Mouse (Mus musculus) kidney, embryonic 15.5 days (tissue): ENCODE measurements around the gene Atp4b. TPM values are rescaled to one million over a fixed set of nuclear protein-coding genes. Genes with fewer than 3 reads are reported as not detected.
A peak's percentile ranks its signal among the peaks of the same experiment; 100 is the strongest.

Source experiments
- ATAC-seq: fragments of 200-750 bp; cut with Nextera tagmentation; replicated peaks from 2 replicates; pipeline ENCODE4 v1.8.0; 2017; ENCODE audit warnings: moderate TSS enrichment; ENCODE audit not compliant: low FRiP score
- H3K27ac ChIP-seq: fragments of 300-500 bp; sonication (generic); 2 replicates; pipeline ENCODE4 v1.5.1; 2015; ENCODE audit warnings: mild to moderate bottlenecking, inconsistent platforms
- H3K27me3 ChIP-seq: fragments of 300-500 bp; sonication (generic); 2 replicates; pipeline ENCODE4 v1.6.1; 2015; ENCODE audit warnings: inconsistent platforms
- H3K36me3 ChIP-seq: fragments of 300-500 bp; sonication (generic); 2 replicates; pipeline ENCODE4 v1.6.1; 2015; ENCODE audit warnings: inconsistent platforms
- H3K4me1 ChIP-seq: fragments of 300-500 bp; sonication (generic); 2 replicates; pipeline ENCODE4 v1.6.1; 2015; ENCODE audit warnings: inconsistent platforms
- H3K4me2 ChIP-seq: fragments of 300-500 bp; sonication (generic); 2 replicates; pipeline ENCODE4 v1.6.1; 2015; ENCODE audit warnings: moderate library complexity, mild to moderate bottlenecking, inconsistent platforms
- H3K4me3 ChIP-seq: fragments of 300-500 bp; sonication (generic); replicated peaks from 2 replicates; pipeline ENCODE4 v1.5.1; 2015; ENCODE audit warnings: mild to moderate bottlenecking, inconsistent platforms
- H3K9ac ChIP-seq: fragments of 300-500 bp; sonication (generic); 2 replicates; pipeline ENCODE4 v1.6.1; 2015; ENCODE audit warnings: mild to moderate bottlenecking, inconsistent platforms
- H3K9me3 ChIP-seq: fragments of 300-500 bp; sonication (generic); replicated peaks from 2 replicates; pipeline ENCODE4 v1.6.1; 2016; ENCODE audit warnings: inconsistent platforms
- WGBS: fragments of 180-500 bp; shearing (Covaris S2); methylation state at CpG from one replicate; pipeline ENCODE4 v1.1.7; 2015; ENCODE audit warnings: mixed read lengths; 5-methylcytosine and 5-hydroxymethylcytosine counted together
- polyA plus RNA-seq: library from polyadenylated mRNA; unstranded; fragments of >200 nt; fragmentation: Nextera tagmentation; extraction: Ambion mirVana; gene quantifications from 2 replicates; pipeline ENCODE4 v1.2.1, GENCODE M21; 2015

The Atp4b gene
- not detected in 2 replicates for polyA plus RNA-seq

GRCm38 (mm10) chr8:13396725-13397124, at the start of gene Atp4b:
Atp4b (minus strand) TSS chr8:13396825.
- Histone ChIP-seq H3K27ac (no peak within 1 kb of the TSS), H3K4me2 (no peak within 1 kb of the TSS), H3K27me3 (no peaks in the 10 kb centered on the region), H3K4me1 (no peaks in the 10 kb centered on the region), H3K9ac (no peak within 1 kb of the TSS), H3K9me3 (no peaks in the 10 kb centered on the region), H3K36me3 (no peaks in the 10 kb centered on the region), H3K4me3 (no peak within 1 kb of the TSS)
- ATAC-seq: no peak
- 83% methylated on average over 5 of the region's 5 CpGs for WGBS

- Histone ChIP-seq H3K27ac (no peak overlapping the region), H3K9me3 (no peaks in the 10 kb centered on the region), H3K4me3 (no peak overlapping the region), H3K4me2 (no peak overlapping the region), H3K27me3 (peaks cover 6% of the 10 kb centered on the region), H3K9ac (no peak overlapping the region), H3K36me3 (no peaks in the 10 kb centered on the region), H3K4me1 (no peaks in the 10 kb centered on the region)
- no peak for ATAC-seq
- WGBS: 90% methylated on average over 2 of the region's 2 CpGs
These were observed 45.5 kb upstream of the Atp4b start for GRCm38 (mm10) chr8:13442152-13442551.

- no peak for ATAC-seq
- 69% methylated on average over 2 of the region's 2 CpGs for WGBS
- Histone ChIP-seq H3K4me1 (peaks cover 8% of the 10 kb centered on the region), H3K36me3 (no peaks in the 10 kb centered on the region), H3K27ac (no peak overlapping the region), H3K9me3 (no peaks in the 10 kb centered on the region), H3K4me2 (no peak overlapping the region), H3K27me3 (peaks cover 43% of the 10 kb centered on the region), H3K9ac (no peak overlapping the region), H3K4me3 (no peak overlapping the region)
These were observed 40.9 kb upstream of the Atp4b start for GRCm38 (mm10) chr8:13437531-13437930.

- Histone ChIP-seq H3K27me3 (peaks cover 43% of the 10 kb centered on the region), H3K4me3 (no peak overlapping the region), H3K4me2 (peak overlapping the region; percentile 50; the same call in 1 of the 2 replicates), H3K27ac (no peak overlapping the region), H3K9me3 (no peaks in the 10 kb centered on the region), H3K36me3 (no peaks in the 10 kb centered on the region), H3K4me1 (peaks cover 8% of the 10 kb centered on the region), H3K9ac (no peak overlapping the region)
- WGBS: 14% methylated on average over 8 of the region's 8 CpGs
- ATAC-seq: no peak
These were observed 39.4 kb upstream of the Atp4b start for GRCm38 (mm10) chr8:13436052-13436451.

GRCm38 (mm10) chr8:13434889-13435288, 38.3 kb upstream of the Atp4b start, which contains the start of gene Tmem255b:
Tmem255b (plus strand) TSS chr8:13435189.
- ATAC-seq: no peak
- Histone ChIP-seq H3K4me2 (peak within 1 kb of the TSS; percentile 50), H3K4me1 (peaks cover 8% of the 10 kb centered on the region), H3K27me3 (peaks cover 43% of the 10 kb centered on the region), H3K4me3 (peak within 1 kb of the TSS; percentile 15; the same call in 1 of the 2 replicates), H3K9ac (no peak within 1 kb of the TSS), H3K9me3 (no peaks in the 10 kb centered on the region), H3K36me3 (no peaks in the 10 kb centered on the region), H3K27ac (no peak within 1 kb of the TSS)
- WGBS: 19% methylated on average over 10 of the region's 10 CpGs

GRCm38 (mm10) chr8:13433130-13433529, 36.5 kb upstream of the Atp4b start:
- H3K4me1 ChIP-seq: peaks cover 8% of the 10 kb centered on the region
- H3K9me3 ChIP-seq: no peaks in the 10 kb centered on the region
- no peaks in the 10 kb centered on the region for H3K36me3 ChIP-seq
- no peak overlapping the region for H3K4me3 ChIP-seq
- peaks cover 43% of the 10 kb centered on the region for H3K27me3 ChIP-seq
- 74% methylated on average over 5 of the region's 5 CpGs for WGBS
- H3K27ac ChIP-seq: no peak overlapping the region
- H3K4me2 ChIP-seq: no peak overlapping the region
- H3K9ac ChIP-seq: no peak overlapping the region
- ATAC-seq: no peak

- Histone ChIP-seq H3K4me3 (no peak overlapping the region), H3K27me3 (peaks cover 24% of the 10 kb centered on the region), H3K9ac (no peak overlapping the region), H3K4me2 (no peak overlapping the region), H3K9me3 (no peaks in the 10 kb centered on the region), H3K27ac (no peak overlapping the region), H3K4me1 (peaks cover 8% of the 10 kb centered on the region), H3K36me3 (no peaks in the 10 kb centered on the region)
- no peak for ATAC-seq
These were observed 34.2 kb upstream of the Atp4b start for GRCm38 (mm10) chr8:13430866-13431265.

- Histone ChIP-seq H3K4me3 (no peak overlapping the region), H3K4me2 (no peak overlapping the region), H3K36me3 (no peaks in the 10 kb centered on the region), H3K4me1 (peaks cover 7% of the 10 kb centered on the region), H3K9me3 (no peaks in the 10 kb centered on the region), H3K27ac (no peak overlapping the region), H3K9ac (no peak overlapping the region), H3K27me3 (peaks cover 20% of the 10 kb centered on the region)
- no peak for ATAC-seq
- 81% methylated on average over 7 of the region's 7 CpGs for WGBS
These were observed 33.8 kb upstream of the Atp4b start for GRCm38 (mm10) chr8:13430412-13430811.

GRCm38 (mm10) chr8:13428156-13428555, 31.5 kb upstream of the Atp4b start:
- no peaks in the 10 kb centered on the region for H3K27me3 ChIP-seq
- H3K4me3 ChIP-seq: no peak overlapping the region
- no peaks in the 10 kb centered on the region for H3K9me3 ChIP-seq
- 74% methylated on average over 9 of the region's 9 CpGs for WGBS
- no peak overlapping the region for H3K27ac ChIP-seq
- H3K9ac ChIP-seq: no peak overlapping the region
- no peaks in the 10 kb centered on the region for H3K36me3 ChIP-seq
- H3K4me1 ChIP-seq: no peaks in the 10 kb centered on the region
- ATAC-seq: no peak
- H3K4me2 ChIP-seq: no peak overlapping the region

GRCm38 (mm10) chr8:13427351-13427750, 30.7 kb upstream of the Atp4b start:
- Histone ChIP-seq H3K4me1 (no peaks in the 10 kb centered on the region), H3K36me3 (no peaks in the 10 kb centered on the region), H3K4me2 (no peak overlapping the region), H3K27me3 (no peaks in the 10 kb centered on the region), H3K9ac (no peak overlapping the region), H3K27ac (peak overlapping the region; percentile 24; the same call in 1 of the 2 replicates), H3K9me3 (no peaks in the 10 kb centered on the region), H3K4me3 (no peak overlapping the region)
- WGBS: 74% methylated on average over 6 of the region's 6 CpGs
- ATAC-seq: no peak

GRCm38 (mm10) chr8:13420970-13421369, 24.3 kb upstream of the Atp4b start:
- no peak for ATAC-seq
- no peaks in the 10 kb centered on the region for H3K36me3 ChIP-seq
- no peak overlapping the region for H3K4me3 ChIP-seq
- no peak overlapping the region for H3K27ac ChIP-seq
- no peaks in the 10 kb centered on the region for H3K4me1 ChIP-seq
- H3K27me3 ChIP-seq: no peaks in the 10 kb centered on the region
- no peak overlapping the region for H3K9ac ChIP-seq
- no peak overlapping the region for H3K4me2 ChIP-seq
- WGBS: 94% methylated on average over 6 of the region's 6 CpGs
- H3K9me3 ChIP-seq: no peaks in the 10 kb centered on the region

- Histone ChIP-seq H3K27me3 (no peaks in the 10 kb centered on the region), H3K4me1 (peaks cover 1% of the 10 kb centered on the region; the same call in 1 of the 2 replicates), H3K4me3 (no peak overlapping the region), H3K9me3 (no peaks in the 10 kb centered on the region), H3K36me3 (no peaks in the 10 kb centered on the region), H3K27ac (no peak overlapping the region), H3K9ac (no peak overlapping the region), H3K4me2 (no peak overlapping the region)
- 72% methylated on average over 2 of the region's 2 CpGs for WGBS
- ATAC-seq: no peak
These were observed 22.6 kb upstream of the Atp4b start for GRCm38 (mm10) chr8:13419111-13419639.

- H3K4me2 ChIP-seq: no peak overlapping the region
- H3K9ac ChIP-seq: no peak overlapping the region
- no peaks in the 10 kb centered on the region for H3K9me3 ChIP-seq
- WGBS: 78% methylated on average over 10 of the region's 10 CpGs
- no peak for ATAC-seq
- H3K27me3 ChIP-seq: no peaks in the 10 kb centered on the region
- no peaks in the 10 kb centered on the region for H3K36me3 ChIP-seq
- H3K4me3 ChIP-seq: no peak overlapping the region
- no peak overlapping the region for H3K27ac ChIP-seq
- peaks cover 6% of the 10 kb centered on the region; the same call in 1 of the 2 replicates for H3K4me1 ChIP-seq
These were observed 19.3 kb upstream of the Atp4b start for GRCm38 (mm10) chr8:13415879-13416278.
